Mouse (Mus musculus) lung, adult 2 months (tissue): ENCODE results near the gene Aurkb. TPM values are rescaled to one million over a fixed set of nuclear protein-coding genes. Genes with fewer than 3 reads are reported as not detected.
A peak's percentile ranks its signal among the peaks of the same experiment; 100 is the strongest.

ENCODE experiments used
- DNase-seq: peaks from one replicate; pipeline ENCODE4 v3.0.0; 2022
- H3K4me1 ChIP-seq: fragments of 200-500 bp; 2 replicates; pipeline ENCODE4 v1.6.1; 2011; ENCODE audit warnings: low read length; ENCODE audit not compliant: control insufficient read depth, insufficient read depth
- H3K4me3 ChIP-seq: fragments of 200-500 bp; replicated peaks from 2 replicates; pipeline ENCODE3; 2011; ENCODE audit warnings: low read depth, mild to moderate bottlenecking, control low read depth, low read length; ENCODE audit errors: extremely low read depth
- CTCF ChIP-seq: fragments of 200-500 bp; IDR thresholded peaks from 2 replicates; pipeline ENCODE4 v1.5.1; 2011; ENCODE audit warnings: mild to moderate bottlenecking, low read length, control low read depth; ENCODE audit not compliant: insufficient read depth
- POLR2A ChIP-seq: fragments of 200-500 bp; IDR thresholded peaks from 2 replicates; pipeline ENCODE4 v1.6.1; 2011; ENCODE audit warnings: low read depth, mild to moderate bottlenecking, control low read depth, low read length, borderline replicate concordance; ENCODE audit errors: extremely low read depth
- WGBS: fragments of 180-500 bp; shearing (Covaris S2); methylation state at CpG from one replicate; pipeline ENCODE4 v1.1.7; 2018; 5-methylcytosine and 5-hydroxymethylcytosine counted together
- polyA plus RNA-seq: library from polyadenylated mRNA; depleted of rRNA; stranded (reverse); fragments of >200 nt; gene quantifications from 2 replicates; pipeline ENCODE4 v1.2.3, GENCODE M21; 2012

The Aurkb gene
- polyA plus RNA-seq, 1 experiment = 6.8 TPM

DNA sequence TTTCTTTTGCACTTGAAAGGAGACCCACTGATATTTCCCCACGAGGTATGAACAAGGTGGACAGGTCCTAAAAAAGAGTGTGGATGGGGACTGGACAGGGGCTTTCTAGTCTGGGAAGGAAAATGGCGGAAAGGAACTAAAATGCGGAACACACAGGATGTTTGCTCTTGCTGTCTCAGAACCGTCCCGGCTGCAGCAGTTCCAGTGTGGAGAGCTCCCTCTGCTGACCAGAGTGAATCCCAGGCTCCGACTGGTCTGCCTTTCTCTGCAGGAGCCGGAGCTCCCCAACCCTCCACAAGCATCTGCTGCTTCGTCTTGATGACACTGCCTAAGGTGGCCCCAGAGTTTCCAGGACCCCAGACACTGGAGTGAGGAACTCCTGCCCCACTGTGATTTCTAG is 9.6 kb upstream of the Aurkb start:
- TF ChIP-seq CTCF = peak; percentile 88
- TF ChIP-seq POLR2A = peak; percentile 27; the same call in 1 of the 2 replicates
- 2% methylated on average over 8 of the region's 8 CpGs for WGBS
- Histone ChIP-seq H3K4me3 (peak overlapping the region; percentile 45), H3K4me1 (peaks cover 9% of the 10 kb centered on the region)
- peak; percentile 73 for DNase-seq

DNA sequence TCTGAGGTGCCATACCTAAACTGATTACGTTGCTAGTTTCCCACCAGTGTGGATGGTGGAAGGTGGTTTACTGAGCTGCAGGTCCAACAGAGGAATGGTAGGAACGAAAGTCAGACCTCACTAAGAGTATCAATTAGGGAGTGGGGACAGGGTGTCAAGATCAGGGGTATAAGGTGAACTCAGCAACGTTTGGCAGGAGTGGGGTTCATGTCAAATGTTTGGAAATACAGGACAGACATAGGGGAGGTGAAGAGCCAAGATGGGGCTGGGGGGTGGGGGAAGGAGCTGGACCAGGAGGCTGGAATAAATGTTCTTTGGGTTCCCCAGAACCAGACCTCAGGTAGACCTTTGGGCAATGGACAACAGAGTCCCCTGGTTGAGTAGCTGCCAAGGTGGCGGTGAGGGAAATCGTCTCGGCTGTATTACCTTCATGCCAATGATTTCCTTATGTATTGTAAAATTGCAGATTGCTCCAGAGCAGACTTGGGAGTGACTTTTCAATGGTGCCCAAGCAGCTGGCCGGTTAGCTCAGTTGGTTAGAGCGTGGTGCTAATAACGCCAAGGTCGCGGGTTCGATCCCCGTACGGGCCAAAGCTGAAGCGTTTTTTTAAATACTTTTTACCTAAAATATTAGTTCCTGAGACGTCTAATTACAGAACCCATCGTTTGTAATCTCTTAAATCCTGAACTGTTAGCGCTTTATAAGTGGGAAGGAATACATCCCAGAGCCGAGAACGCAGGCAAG is 8.8 kb upstream of the Aurkb start:
- WGBS = 9% methylated on average over 20 of the region's 20 CpGs

DNA sequence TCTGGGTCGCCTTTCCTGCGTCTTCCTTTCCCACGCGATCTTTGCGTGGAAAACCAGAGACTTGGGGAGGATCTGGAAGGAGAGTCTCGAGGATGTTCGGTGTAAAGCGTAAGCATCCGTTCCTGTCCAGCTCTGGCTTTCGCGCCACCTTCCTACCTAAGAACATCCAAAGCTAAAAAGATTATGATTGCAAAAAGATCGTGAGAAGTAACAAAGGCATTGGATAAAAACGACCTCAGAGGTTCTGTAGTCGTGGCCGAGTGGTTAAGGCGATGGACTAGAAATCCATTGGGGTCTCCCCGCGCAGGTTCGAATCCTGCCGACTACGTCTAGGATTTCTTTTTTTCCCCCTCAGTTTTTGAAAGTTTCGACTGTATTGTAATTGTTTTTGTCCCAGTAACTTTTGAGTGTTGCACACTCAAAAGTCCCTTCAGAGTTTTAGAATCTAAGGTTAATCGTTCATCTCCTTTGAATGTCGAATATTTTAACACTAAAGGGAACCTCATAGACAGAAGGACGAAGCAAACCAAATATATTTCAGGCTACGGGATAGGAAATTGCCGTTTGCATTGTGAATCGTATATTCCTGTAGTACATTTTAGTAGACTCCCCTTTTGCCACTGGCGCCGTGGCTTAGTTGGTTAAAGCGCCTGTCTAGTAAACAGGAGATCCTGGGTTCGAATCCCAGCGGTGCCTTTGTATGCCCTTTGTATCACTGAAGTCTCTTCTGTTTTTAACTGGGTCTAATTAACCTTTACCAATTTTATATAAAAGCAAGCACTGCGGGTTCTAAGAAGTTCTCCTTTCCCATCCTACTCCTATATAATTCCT is 8.0 kb upstream of the Aurkb start:
- WGBS = 2% methylated on average over 34 of the region's 34 CpGs
- TF ChIP-seq CTCF = no peak
- TF ChIP-seq POLR2A = no peak
- Histone ChIP-seq H3K4me1 (peaks cover 9% of the 10 kb centered on the region), H3K4me3 (peak overlapping the region; percentile 74)
- DNase-seq = peak; percentile 76

More for the DNA sequence above, 8.8 kb upstream of the Aurkb start:
- H3K4me3 ChIP-seq = peak overlapping the region; percentile 74
- peak; percentile 91 for DNase-seq
- TF ChIP-seq CTCF = no peak
- TF ChIP-seq POLR2A = no peak
- peaks cover 9% of the 10 kb centered on the region for H3K4me1 ChIP-seq

DNA sequence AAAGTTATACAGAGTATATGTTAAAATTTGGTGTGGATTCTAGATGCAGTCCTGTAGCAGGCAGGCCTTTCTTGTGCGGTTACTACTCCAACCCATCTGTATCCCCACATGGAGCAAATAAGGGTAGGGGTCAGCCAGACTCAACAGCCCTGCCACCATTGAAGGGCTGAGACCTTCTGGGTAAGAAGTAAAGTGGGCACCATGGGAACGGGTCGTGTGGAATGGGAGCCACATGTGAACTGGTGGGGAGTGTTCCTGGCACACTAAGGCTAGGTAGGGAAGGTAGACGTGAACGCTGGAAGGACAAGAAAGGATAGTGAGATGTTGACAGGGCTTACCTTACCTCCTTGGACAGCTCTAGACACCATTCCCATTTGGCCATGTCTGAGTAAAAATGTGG is 7.3 kb upstream of the Aurkb start:
- DNase-seq = no peak
- WGBS = 82% methylated on average over 5 of the region's 5 CpGs
- Histone ChIP-seq H3K4me3 (no peak overlapping the region), H3K4me1 (peaks cover 9% of the 10 kb centered on the region)
- TF ChIP-seq POLR2A (no peak), CTCF (no peak)

DNA sequence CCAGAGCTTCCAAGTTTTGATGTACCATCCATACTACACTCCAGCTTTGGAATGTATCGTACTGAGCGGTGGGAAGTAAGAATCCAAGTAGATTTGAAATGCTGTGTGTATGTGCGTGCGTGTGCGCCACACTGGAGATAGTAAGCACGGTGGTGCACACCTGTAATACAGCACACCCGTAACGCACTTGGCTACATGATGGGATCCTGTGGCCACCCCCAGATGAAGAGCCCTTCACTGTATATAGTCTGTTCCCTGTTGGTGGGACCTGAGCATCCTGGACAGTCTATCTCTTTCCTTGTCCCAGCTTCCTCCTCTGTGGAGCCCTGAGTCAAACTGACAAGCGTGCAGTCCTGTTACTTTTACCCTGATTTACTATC is 938 bp downstream of the Aurkb start:
- H3K4me1 ChIP-seq = peaks cover 3% of the 10 kb centered on the region; the same call in 1 of the 2 replicates
- 13% methylated on average over 9 of the region's 9 CpGs for WGBS
- TF ChIP-seq CTCF (no peak), POLR2A (no peak)
- no peak for DNase-seq
- H3K4me3 ChIP-seq = no peak overlapping the region

DNA sequence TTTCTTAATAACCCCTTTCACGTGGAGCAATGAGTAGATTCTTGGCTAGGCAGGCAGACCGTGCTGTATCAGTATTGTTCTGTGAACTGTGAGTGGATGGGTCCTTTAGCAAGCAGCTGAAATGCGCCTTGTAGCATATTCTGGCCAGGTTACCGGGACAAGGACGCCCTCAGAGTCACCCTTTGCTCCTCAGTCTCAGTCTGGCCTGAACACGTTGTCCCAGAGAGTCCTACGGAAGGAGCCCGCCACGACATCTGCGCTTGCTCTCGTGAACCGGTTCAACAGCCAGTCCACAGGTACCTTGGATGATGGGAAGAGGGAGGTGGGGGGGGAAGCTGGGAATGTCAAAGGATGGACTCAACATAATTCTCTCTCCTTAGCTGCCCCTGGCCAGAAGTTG is 2.1 kb downstream of the Aurkb start:
- TF ChIP-seq CTCF (no peak), POLR2A (no peak)
- H3K4me1 ChIP-seq = peaks cover 3% of the 10 kb centered on the region; the same call in 1 of the 2 replicates
- DNase-seq = no peak
- H3K4me3 ChIP-seq = no peak overlapping the region
- WGBS = 85% methylated on average over 12 of the region's 12 CpGs

DNA sequence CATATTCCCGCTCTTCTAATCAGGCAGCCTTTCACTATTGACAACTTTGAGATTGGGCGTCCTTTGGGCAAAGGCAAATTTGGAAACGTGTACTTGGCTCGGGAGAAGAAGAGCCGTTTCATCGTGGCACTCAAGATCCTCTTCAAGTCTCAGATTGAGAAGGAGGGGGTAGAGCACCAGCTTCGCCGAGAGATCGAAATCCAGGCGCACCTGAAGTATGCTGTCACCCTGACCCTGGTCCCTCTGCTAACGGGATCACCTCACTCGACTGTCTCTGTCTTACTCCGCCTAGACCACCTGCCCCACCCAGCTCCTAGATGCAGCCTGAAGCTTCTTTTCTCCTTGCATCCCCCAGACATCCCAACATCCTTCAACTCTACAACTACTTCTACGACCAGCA is 2.7 kb downstream of the Aurkb start:
- H3K4me3 ChIP-seq = no peak overlapping the region
- no peak for TF ChIP-seq POLR2A
- TF ChIP-seq CTCF = no peak
- peaks cover 3% of the 10 kb centered on the region; the same call in 1 of the 2 replicates for H3K4me1 ChIP-seq
- no peak for DNase-seq
- 86% methylated on average over 14 of the region's 14 CpGs for WGBS

DNA sequence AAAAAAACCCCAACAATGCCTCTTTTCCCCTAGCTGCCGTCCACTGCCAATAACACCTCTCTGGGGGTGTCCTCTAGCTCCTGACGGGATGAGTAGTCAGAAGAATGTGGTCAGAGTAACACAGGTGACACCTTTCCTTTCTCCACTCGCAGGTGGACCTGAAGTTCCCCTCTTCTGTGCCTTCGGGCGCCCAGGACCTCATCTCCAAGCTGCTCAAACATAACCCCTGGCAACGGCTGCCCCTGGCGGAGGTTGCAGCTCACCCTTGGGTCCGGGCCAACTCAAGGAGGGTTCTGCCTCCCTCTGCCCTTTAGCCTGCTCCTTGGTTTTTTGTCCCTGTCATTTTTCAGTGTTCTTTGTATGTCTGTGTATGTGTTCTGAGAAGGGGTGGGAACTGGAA is 5.3 kb downstream of the Aurkb start:
- 76% methylated on average over 8 of the region's 8 CpGs for WGBS
- H3K4me3 ChIP-seq = no peak overlapping the region
- no peak for DNase-seq
- peaks cover 5% of the 10 kb centered on the region; the same call in 1 of the 2 replicates for H3K4me1 ChIP-seq
- TF ChIP-seq CTCF = no peak
- no peak for TF ChIP-seq POLR2A

DNA sequence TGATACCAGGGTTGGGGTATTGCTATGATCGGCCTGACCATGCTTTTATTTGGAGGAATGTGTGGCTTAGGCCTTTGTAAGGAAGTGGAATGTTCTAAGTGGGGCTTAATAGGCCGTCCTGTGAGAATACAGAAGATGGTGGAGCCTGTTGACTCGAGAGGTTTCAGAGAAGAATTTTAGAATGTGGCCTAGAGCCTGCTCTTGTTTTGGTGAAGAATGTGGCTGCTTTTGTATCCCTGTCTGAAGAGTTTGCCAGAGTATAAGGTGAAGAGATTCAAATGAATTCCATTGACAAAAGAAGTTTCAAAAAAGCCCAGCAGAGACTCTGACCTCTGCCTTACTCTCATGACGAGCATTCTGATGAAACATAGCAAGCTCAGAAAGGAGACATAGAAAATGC is 6.3 kb downstream of the Aurkb start:
- Histone ChIP-seq H3K4me1 (0 out of 2 replicates have a peak, but pooled peaks cover 2% of the 10 kb centered on the region), H3K4me3 (no peak overlapping the region)
- 79% methylated on average over 4 of the region's 4 CpGs for WGBS
- TF ChIP-seq POLR2A = no peak
- TF ChIP-seq CTCF = no peak
- no peak for DNase-seq
